Mouse (Mus musculus): ENCODE results near the gene Tnnt3.

Gene Tnnt3

DNA sequence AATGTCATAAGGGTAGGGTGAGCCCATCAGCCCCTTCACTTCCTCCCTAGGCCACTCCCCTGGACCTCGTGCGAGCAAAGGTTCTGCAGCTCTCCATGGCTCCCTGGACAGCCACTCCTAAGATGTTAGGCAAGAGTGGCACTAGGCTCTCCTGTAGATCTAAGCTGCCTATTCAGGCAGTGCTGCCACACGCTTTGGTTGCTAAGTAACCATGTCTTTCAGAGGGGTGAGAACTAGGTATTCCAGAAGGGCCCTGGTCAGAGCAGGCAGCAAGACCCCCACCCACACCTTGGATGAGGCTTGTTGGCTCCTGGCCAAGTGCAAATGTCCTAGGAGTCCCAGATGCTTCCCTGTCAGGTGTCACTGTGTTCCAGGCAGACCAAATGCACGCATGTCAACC is 7.9 kb downstream of the Tnnt3 start:
- no peak for DNase-seq (ENCODE audit: low read depth, low spot score)

- DNase-seq (ENCODE audit: low read depth, low spot score), result no peak
Observed at GRCm38 (mm10) chr7:142507453-142507852, 8.8 kb downstream of the Tnnt3 start.

- peak; percentile 21 for DNase-seq (ENCODE audit: low read depth, low spot score)
Observed at GRCm38 (mm10) chr7:142509518-142509917, 10.9 kb downstream of the Tnnt3 start.

DNA sequence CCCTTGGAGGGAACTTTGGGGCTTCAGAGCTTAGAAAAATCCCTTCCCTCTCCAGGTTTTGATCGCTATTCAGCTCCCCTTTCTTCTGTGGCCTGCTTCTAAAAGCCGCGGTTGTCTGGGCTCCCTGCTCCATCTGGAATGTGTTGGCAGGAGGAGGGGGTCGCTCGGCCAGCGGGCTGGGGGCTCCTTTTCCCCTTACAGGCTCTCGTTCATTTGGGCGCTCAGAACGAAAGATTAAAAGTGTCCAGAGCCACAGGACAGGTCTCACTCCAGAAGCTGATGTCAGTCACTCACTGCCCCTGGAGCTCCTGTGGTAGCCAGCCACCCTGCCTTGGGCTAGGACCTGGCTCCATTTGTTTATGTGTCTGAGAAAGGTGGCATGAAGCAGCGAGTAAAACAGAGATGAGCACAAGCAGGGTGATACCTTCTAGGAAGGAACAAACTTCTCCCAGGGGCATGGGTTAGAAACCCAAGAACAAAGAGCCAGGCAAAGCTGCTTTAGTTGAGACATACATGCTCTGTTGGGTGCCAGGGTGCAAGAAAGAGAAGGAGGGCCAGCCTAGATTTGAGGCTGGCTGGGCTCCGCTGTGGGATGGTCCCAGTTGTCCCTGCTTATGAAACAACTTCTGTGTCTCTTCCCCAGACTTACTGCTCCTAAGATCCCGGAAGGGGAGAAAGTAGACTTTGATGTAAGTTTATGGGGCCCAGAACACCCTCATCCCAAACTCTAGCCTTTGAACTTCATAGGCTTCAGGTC is 11.6 kb downstream of the Tnnt3 start:
- DNase-seq (ENCODE audit: low read depth, low spot score), result peak; percentile 29

- DNase-seq (ENCODE audit: low read depth, low spot score), result no peak
Observed at GRCm38 (mm10) chr7:142514048-142514447, 15.4 kb downstream of the Tnnt3 start.

- DNase-seq (ENCODE audit: low read depth, low spot score), result no peak
Observed at GRCm38 (mm10) chr7:142516221-142516978, 17.8 kb downstream of the Tnnt3 start.

GRCm38 (mm10) chr7:142517531-142517930 is 18.9 kb downstream of the Tnnt3 start:
- DNase-seq (ENCODE audit: low read depth, low spot score), result no peak

GRCm38 (mm10) chr7:142520331-142520730 is 21.7 kb downstream of the Tnnt3 start:
- DNase-seq (ENCODE audit: low read depth, low spot score), result no peak

DNA sequence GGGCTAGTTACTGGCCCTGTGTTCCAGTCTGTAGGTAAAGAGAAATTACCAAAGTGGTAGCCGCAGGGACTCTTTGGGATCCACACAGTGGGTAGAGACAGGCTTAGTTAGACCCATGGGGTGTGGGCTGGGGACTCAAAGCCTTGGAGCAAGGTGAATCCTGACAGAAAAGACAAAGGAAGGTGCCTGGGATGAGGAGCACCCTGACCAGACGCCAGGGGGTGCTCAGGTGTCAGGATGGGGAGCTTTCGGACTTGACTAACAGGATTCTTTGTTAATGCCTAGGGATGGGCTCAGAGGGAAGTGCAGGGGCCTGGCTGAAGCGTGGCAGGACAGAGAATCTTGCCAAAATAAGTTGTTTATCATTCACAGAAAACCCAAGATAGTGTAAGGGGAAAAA is 23.7 kb downstream of the Tnnt3 start:
- DNase-seq (ENCODE audit: low read depth, low spot score), result peak; percentile 82

DNA sequence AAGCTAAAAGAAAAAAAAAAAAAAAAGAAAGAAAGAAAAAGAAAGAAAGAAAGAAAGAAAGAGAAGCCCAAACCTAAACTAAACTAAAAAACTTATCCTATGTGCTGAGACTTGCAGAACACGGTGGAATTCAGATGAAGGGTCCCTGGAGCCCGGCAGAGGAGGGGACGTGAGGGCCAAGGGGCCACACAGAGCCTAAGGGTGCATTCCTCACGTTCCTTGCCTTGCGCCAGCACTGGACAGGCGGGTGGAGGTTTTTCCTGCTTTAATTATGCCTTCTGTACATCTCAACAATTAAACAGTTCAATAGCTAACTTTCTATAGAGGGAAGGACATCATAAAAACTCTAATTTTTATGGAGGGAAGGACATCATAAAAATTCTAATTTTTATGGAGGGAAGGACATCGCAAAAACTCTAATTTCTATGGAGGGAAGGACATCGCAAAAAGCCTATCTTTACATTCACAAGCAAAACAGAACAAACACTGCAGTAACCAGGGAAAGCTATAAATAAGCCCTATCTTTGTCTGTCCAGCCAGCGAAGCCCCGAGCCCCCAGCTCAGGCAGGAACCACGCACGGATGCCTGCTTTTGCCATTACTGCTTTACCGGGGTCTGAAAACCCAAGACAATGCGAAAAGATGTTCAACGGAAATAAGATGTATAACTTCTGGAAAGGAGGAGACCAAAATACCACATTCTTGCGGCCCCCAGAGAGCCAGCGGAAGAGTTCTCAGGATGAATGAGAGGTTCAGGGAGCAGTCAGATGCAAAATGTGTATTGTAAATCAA is 24.8 kb downstream of the Tnnt3 start:
- DNase-seq (ENCODE audit: low read depth, low spot score), result no peak

GRCm38 (mm10) chr7:142525342-142526178 is 26.9 kb downstream of the Tnnt3 start:
- DNase-seq (ENCODE audit: low read depth, low spot score), result no peak

DNA sequence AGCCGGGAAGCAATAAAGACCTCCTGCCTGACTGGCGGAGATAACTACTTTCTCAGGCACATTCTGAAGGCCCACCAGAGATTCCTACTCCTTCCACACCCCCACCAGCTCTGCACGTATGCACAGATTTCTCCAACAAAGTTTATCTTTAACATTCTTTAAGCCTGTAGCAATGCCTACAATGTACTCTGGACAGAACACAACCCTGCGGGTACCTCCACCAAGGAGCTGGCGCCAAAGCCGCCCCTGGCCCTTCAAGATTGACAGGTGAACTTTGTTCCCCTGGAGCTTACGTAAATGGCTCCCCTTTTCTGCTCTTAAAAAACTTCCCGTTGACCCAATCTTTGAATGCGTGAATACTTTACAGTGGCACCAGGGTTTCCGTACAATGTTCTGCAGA is 30.7 kb downstream of the Tnnt3 start:
- DNase-seq (ENCODE audit: low read depth, low spot score), result no peak

DNA sequence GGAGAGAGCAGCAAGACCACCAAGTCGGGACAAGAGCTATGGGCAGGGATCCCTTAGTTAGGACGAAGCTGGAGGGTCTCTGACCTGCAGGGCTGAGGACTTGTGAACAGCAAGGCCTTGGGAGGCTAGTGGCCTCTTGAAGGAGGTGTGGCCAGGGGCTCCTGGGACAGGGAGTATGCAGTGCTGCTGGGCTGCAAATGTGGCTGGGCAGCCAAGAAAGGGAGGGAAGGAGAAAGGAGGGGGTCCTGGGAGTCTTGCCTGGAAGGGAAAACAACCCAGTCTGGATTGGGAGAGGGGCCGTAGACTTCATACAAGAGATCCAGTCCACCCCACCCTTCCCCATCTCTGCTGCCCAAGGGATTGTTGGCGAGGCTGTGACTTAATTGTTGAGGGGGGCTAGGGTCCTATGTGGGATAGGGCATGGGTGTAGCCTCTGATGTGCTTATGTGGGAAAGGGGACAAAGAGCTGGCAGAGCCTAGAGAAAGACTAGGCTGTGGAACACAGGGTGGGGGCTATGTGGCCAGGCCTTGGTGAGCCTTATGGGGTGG is 33.4 kb downstream of the Tnnt3 start:
- DNase-seq (ENCODE audit: low read depth, low spot score), result no peak

- DNase-seq (ENCODE audit: low read depth, low spot score), result no peak
Observed at GRCm38 (mm10) chr7:142532671-142533058, 34.0 kb downstream of the Tnnt3 start, which contains the start of gene Mrpl23. TSS of gene Mrpl23 (plus strand) at chr7:142532686.

DNA sequence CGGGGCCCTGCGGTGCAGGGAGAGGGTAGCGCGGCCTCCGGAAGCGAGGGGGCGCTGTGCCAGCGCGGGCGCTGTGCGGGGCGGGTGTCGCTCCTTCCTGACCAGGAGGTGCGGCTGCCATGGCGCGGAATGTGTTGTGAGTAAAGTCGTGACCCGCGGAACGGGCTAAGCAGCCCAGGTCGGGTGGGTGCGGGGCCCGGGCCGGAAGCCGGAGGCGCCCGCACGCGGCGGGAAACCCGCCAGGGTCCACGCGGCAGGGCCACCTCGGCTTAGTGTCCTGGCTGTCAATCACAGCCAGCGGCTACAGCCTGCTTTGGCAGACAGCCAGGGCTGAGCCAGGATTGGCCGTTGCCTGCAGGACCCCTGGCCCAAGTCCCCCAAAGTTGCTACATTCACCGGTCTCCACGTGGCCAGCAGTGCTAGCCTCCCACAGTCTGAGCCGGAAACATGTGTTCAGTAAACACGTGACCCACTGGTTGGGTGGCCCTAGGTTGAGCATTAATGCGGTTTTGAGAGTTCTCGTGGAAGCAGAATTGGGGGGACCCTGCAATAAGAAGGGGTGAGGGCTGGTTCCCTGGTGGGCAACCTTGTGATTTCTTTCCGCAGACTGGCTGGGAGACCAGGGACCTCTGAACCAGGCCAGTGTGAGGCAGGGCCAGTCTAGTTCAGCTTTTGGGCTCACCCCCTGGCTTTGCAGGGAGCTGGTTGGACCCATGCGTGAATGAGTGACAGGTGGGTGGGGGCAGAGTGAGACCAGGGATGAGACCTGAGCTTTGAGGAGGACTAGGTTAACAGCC is 34.6 kb downstream of the Tnnt3 start:
- DNase-seq (ENCODE audit: low read depth, low spot score), result peak; percentile 86

DNA sequence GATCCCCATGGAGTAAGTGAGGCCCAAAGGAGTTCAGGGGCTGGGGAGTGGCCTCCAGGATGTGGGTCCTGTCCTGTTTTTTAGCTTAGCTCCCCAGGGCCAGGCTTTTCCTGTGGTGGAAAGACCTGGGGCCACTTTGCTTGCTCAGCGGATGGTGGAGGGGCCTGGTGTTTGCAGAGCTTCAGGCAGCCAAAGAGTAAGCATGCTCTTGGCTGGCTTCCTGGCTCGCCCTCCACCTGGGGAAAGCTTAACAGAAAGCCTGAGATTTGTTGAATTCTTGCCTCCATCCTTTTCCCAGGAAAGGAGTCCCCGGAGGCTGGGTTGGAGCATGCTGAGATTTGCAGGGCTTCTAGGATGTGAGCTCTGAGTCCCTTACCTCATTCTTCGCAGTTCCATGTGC is 36.5 kb downstream of the Tnnt3 start:
- DNase-seq (ENCODE audit: low read depth, low spot score), result no peak

GRCm38 (mm10) chr7:142535832-142536231 is 37.2 kb downstream of the Tnnt3 start:
- DNase-seq (ENCODE audit: low read depth, low spot score), result no peak

DNA sequence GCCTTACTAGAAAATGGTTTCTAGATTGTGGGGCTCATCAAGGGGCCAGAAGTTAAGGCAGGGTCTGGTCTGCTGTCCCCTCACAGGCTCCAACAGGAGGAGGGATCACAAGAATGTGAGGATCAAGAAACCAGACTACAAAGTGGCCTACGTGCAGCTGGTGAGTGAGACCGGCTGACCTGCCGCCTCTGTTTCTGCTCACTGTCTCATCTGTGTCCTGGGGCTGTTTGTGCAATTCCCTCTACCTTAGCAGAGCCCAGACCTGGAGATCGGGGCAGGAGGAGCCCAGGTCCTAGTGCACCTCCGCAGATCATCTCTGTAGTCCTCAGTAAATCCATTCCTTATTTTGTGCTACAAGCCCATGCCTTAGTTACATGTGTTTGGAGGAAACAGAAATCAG is 38.5 kb downstream of the Tnnt3 start:
- no peak for DNase-seq (ENCODE audit: low read depth, low spot score)

GRCm38 (mm10) chr7:142537879-142538278 is 39.2 kb downstream of the Tnnt3 start:
- peak; percentile 82 for DNase-seq (ENCODE audit: low read depth, low spot score)

DNA sequence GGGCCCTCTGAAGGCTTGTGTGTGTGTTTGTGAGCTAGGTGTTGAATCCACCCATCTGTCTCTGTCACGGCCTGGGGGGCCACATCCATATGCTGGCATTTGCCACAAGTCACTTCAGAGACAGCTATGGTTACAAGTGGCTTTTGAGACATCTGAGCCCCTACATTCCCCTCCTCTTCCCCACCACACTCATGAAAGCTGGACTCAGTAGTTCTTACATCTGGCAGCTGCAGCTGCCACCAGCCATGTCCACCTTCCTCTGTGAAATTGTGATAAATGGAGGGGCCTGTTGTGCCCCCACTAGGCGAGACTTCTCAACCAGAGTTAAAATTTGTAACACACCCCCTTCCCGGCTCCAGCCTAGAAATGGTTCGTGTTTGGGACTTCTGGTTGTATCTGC is 39.7 kb downstream of the Tnnt3 start:
- no peak for DNase-seq (ENCODE audit: low read depth, low spot score)
